Mouse (Mus musculus) midbrain, embryonic 13.5 days (tissue): ENCODE results near the gene Wdr82. TPM values are rescaled to one million over a fixed set of nuclear protein-coding genes. Genes with fewer than 3 reads are reported as not detected.
A peak's percentile ranks its signal among the peaks of the same experiment; 100 is the strongest.

Source experiments
- ATAC-seq: fragments of 200-750 bp; cut with Nextera tagmentation; 2 replicates; pipeline ENCODE4 v1.8.0; 2017; ENCODE audit warnings: mild to moderate bottlenecking, moderate TSS enrichment, moderate library complexity
- H3K27ac ChIP-seq: fragments of 300-500 bp; sonication (generic); 2 replicates; pipeline ENCODE4 v1.5.1; 2015; ENCODE audit warnings: inconsistent platforms, mild to moderate bottlenecking, moderate library complexity
- H3K27me3 ChIP-seq: fragments of 300-500 bp; sonication (generic); 2 replicates; pipeline ENCODE4 v1.6.1; 2015; ENCODE audit warnings: mild to moderate bottlenecking, inconsistent platforms
- H3K36me3 ChIP-seq: fragments of 300-500 bp; sonication (generic); 2 replicates; pipeline ENCODE4 v1.6.1; 2015; ENCODE audit warnings: mild to moderate bottlenecking, inconsistent platforms
- H3K4me1 ChIP-seq: fragments of 300-500 bp; sonication (generic); replicated peaks from 2 replicates; pipeline ENCODE4 v1.6.1; 2015; ENCODE audit warnings: inconsistent platforms
- H3K4me2 ChIP-seq: fragments of 300-500 bp; sonication (generic); replicated peaks from 2 replicates; pipeline ENCODE4 v1.6.1; 2015; ENCODE audit warnings: moderate library complexity, mild to moderate bottlenecking, inconsistent platforms
- H3K4me3 ChIP-seq: fragments of 300-500 bp; sonication (generic); replicated peaks from 2 replicates; pipeline ENCODE4 v1.5.1; 2015; ENCODE audit warnings: mild to moderate bottlenecking, inconsistent platforms
- H3K9ac ChIP-seq: fragments of 300-500 bp; sonication (generic); replicated peaks from 2 replicates; pipeline ENCODE4 v1.6.1; 2015; ENCODE audit warnings: mild to moderate bottlenecking, inconsistent platforms
- H3K9me3 ChIP-seq: fragments of 300-500 bp; sonication (generic); 2 replicates; pipeline ENCODE4 v1.6.1; 2016; ENCODE audit warnings: mild to moderate bottlenecking, inconsistent platforms
- WGBS: fragments of 180-500 bp; shearing (Covaris S2); methylation state at CpG from one replicate; pipeline ENCODE4 v1.1.7; 2015; 5-methylcytosine and 5-hydroxymethylcytosine counted together
- microRNA counts: library from miRNA; unstranded; fragments of <30 nt; microRNA quantifications from one replicate; lab custom pipeline; 2016
- microRNA-seq: library from miRNA; unstranded; fragments of <30 nt; microRNA quantifications from one replicate; pipeline ENCODE4, GENCODE M21; 2016
- polyA plus RNA-seq: library from polyadenylated mRNA; unstranded; fragments of >200 nt; fragmentation: Nextera tagmentation; extraction: Ambion mirVana; gene quantifications from 2 replicates; pipeline ENCODE4 v1.2.1, GENCODE M21; 2015

Wdr82 gene
- polyA plus RNA-seq, 1 experiment from 2014 or later = 42.5 TPM

GRCm38 (mm10) chr9:106231816-106232215, 61.1 kb downstream of the Wdr82 start:
- Histone ChIP-seq H3K9ac (no peak overlapping the region), H3K27me3 (no peaks in the 10 kb centered on the region), H3K4me3 (no peak overlapping the region), H3K4me2 (no peak overlapping the region), H3K4me1 (no peaks in the 10 kb centered on the region), H3K36me3 (peaks cover 45% of the 10 kb centered on the region), H3K9me3 (no peaks in the 10 kb centered on the region), H3K27ac (no peak overlapping the region)
- 90% methylated on average over 4 of the region's 4 CpGs for WGBS
- ATAC-seq = no peak

GRCm38 (mm10) chr9:106232956-106233355, 62.2 kb downstream of the Wdr82 start:
- ATAC-seq = no peak
- Histone ChIP-seq H3K36me3 (peaks cover 57% of the 10 kb centered on the region), H3K4me1 (no peaks in the 10 kb centered on the region), H3K9ac (no peak overlapping the region), H3K27me3 (no peaks in the 10 kb centered on the region), H3K4me2 (no peak overlapping the region), H3K9me3 (no peaks in the 10 kb centered on the region), H3K4me3 (no peak overlapping the region), H3K27ac (no peak overlapping the region)
- 96% methylated on average over 3 of the region's 3 CpGs for WGBS

- no peak for ATAC-seq
- Histone ChIP-seq H3K36me3 (peaks cover 67% of the 10 kb centered on the region), H3K27me3 (no peaks in the 10 kb centered on the region), H3K9me3 (no peaks in the 10 kb centered on the region), H3K4me2 (no peak overlapping the region), H3K4me3 (no peak overlapping the region), H3K9ac (no peak overlapping the region), H3K27ac (no peak overlapping the region), H3K4me1 (no peaks in the 10 kb centered on the region)
- WGBS = 83% methylated on average over 6 of the region's 6 CpGs
Measured at GRCm38 (mm10) chr9:106233953-106234352, 63.2 kb downstream of the Wdr82 start.

GRCm38 (mm10) chr9:106235194-106235830, 64.6 kb downstream of the Wdr82 start:
- H3K36me3 ChIP-seq = peaks cover 80% of the 10 kb centered on the region
- no peak for ATAC-seq
- no peaks in the 10 kb centered on the region for H3K4me1 ChIP-seq
- H3K9me3 ChIP-seq = no peaks in the 10 kb centered on the region
- no peaks in the 10 kb centered on the region for H3K27me3 ChIP-seq
- no peak overlapping the region for H3K4me2 ChIP-seq
- no peak overlapping the region for H3K27ac ChIP-seq
- 93% methylated on average over 23 of the region's 23 CpGs for WGBS
- no peak overlapping the region for H3K4me3 ChIP-seq
- H3K9ac ChIP-seq = no peak overlapping the region

- H3K9ac ChIP-seq = no peak overlapping the region
- no peak overlapping the region for H3K4me3 ChIP-seq
- 93% methylated on average over 23 of the region's 23 CpGs for WGBS
- H3K36me3 ChIP-seq = peaks cover 90% of the 10 kb centered on the region
- no peaks in the 10 kb centered on the region for H3K9me3 ChIP-seq
- H3K4me2 ChIP-seq = no peak overlapping the region
- no peak overlapping the region for H3K27ac ChIP-seq
- ATAC-seq = no peak
- no peaks in the 10 kb centered on the region for H3K27me3 ChIP-seq
- no peaks in the 10 kb centered on the region for H3K4me1 ChIP-seq
Measured at GRCm38 (mm10) chr9:106236156-106236817, 65.6 kb downstream of the Wdr82 start.

DNA sequence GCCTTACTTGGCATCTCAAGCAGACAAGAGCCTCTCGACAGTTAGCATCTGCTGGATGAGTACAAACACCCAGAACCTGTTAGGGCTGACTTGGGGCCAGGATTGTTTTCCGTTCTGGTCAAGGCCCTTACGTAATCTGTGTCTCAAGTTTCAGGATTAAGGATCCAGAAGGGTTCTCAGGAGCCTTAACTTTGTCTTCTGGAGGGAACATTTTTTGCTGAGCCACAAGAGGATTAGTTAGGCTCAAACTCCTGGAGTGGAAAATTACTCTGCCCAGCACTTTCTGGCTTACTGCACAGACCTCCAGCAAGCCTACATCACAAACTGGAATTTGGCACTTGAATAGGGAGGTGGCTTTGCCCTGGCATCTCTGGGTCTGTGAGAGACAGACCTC, 66.1 kb downstream of the Wdr82 start:
- Histone ChIP-seq H3K27ac (no peak overlapping the region), H3K4me2 (no peak overlapping the region), H3K36me3 (peaks cover 95% of the 10 kb centered on the region), H3K27me3 (no peaks in the 10 kb centered on the region), H3K4me3 (no peak overlapping the region), H3K4me1 (no peaks in the 10 kb centered on the region), H3K9ac (no peak overlapping the region), H3K9me3 (no peaks in the 10 kb centered on the region)
- 69% methylated on average over 3 of the region's 3 CpGs for WGBS
- ATAC-seq = no peak

GRCm38 (mm10) chr9:106237401-106237800, 66.7 kb downstream of the Wdr82 start:
- Histone ChIP-seq H3K9ac (no peak overlapping the region), H3K27me3 (no peaks in the 10 kb centered on the region), H3K4me2 (no peak overlapping the region), H3K4me3 (no peak overlapping the region), H3K9me3 (no peaks in the 10 kb centered on the region), H3K4me1 (no peaks in the 10 kb centered on the region), H3K36me3 (peaks cover 99% of the 10 kb centered on the region), H3K27ac (no peak overlapping the region)
- ATAC-seq = no peak
- WGBS = 85% methylated on average over 8 of the region's 8 CpGs

- H3K27me3 ChIP-seq = no peaks in the 10 kb centered on the region
- H3K27ac ChIP-seq = no peak overlapping the region
- H3K9ac ChIP-seq = no peak overlapping the region
- H3K4me1 ChIP-seq = no peaks in the 10 kb centered on the region
- no peak overlapping the region for H3K4me2 ChIP-seq
- H3K9me3 ChIP-seq = no peaks in the 10 kb centered on the region
- 96% methylated on average over 10 of the region's 10 CpGs for WGBS
- no peak for ATAC-seq
- H3K36me3 ChIP-seq = peaks cover 99% of the 10 kb centered on the region
- H3K4me3 ChIP-seq = no peak overlapping the region
Measured at GRCm38 (mm10) chr9:106237878-106238277, 67.2 kb downstream of the Wdr82 start.

MicroRNAs encoded within 50 kb of the gene (microRNA counts, 519-probe panel; counts per million panel counts)
- 6,643 counts per million, percentile 97 among the panel's probes with 10 or more counts for microRNA mmu-let-7g (lab: Ali Mortazavi, UCI)

Small RNA genes within 50 kb of the gene (microRNA-seq; reads per million reads assigned to microRNA genes)
- gene Mir135a-1 (631 reads per million, percentile 75 among the genes with 10 or more reads in this experiment), gene Mirlet7g (46,249 reads per million, percentile 99 among the genes with 10 or more reads in this experiment)

Other genes with a start within 250 kb of the Wdr82 start
- 0.09 TPM in 2 replicates for gene Col6a5, start 210.3 kb upstream of the Wdr82 start, polyA plus RNA-seq
- 0.28 and 0.36 TPM in 2 replicates for gene Col6a4, start 74.1 kb upstream of the Wdr82 start, polyA plus RNA-seq
- 10.1 TPM in 2 replicates for gene Glyctk, start 12.8 kb upstream of the Wdr82 start, polyA plus RNA-seq
- 16.7 and 16.9 TPM in 2 replicates for gene Ppm1m, start 28.8 kb downstream of the Wdr82 start, polyA plus RNA-seq
- gene Twf2, start 32.2 kb downstream of the Wdr82 start, polyA plus RNA-seq = 52.2 and 53.3 TPM in 2 replicates
- not detected in 2 replicates for gene Tlr9, start 51.7 kb downstream of the Wdr82 start, polyA plus RNA-seq
- gene Alas1, start 77.7 kb downstream of the Wdr82 start, polyA plus RNA-seq = 91.5 and 93.6 TPM in 2 replicates
- 10.6 and 13.5 TPM in 2 replicates for gene Poc1a, start 110.1 kb downstream of the Wdr82 start, polyA plus RNA-seq
- 9.0 and 9.4 TPM in 2 replicates for gene Dusp7, start 197.7 kb downstream of the Wdr82 start, polyA plus RNA-seq